Mouse (Mus musculus): ENCODE results near the gene Fam114a1. TPM values are rescaled to one million over a fixed set of nuclear protein-coding genes. Genes with fewer than 3 reads are reported as not detected.

The Fam114a1 gene
- polyA plus RNA-seq, 1 experiment = 2.1 TPM

GRCm38 (mm10) chr5:65073247-65073646 is 103.4 kb downstream of the Fam114a1 start:
- no peaks in the 10 kb centered on the region; the same call in 1 of the 2 replicates for H3K4me1 ChIP-seq (ENCODE audit: control insufficient read depth, insufficient read depth, low read length)
- H3K36me3 ChIP-seq (ENCODE audit: control insufficient read depth, insufficient read depth, low read length) = no peaks in the 10 kb centered on the region
- TF ChIP-seq POLR2A (IDR thresholded peaks at IDR 0.05; ENCODE audit: control insufficient read depth, low read depth, low read length) (no peak), CTCF (IDR thresholded peaks at IDR 0.05; ENCODE audit: control insufficient read depth, insufficient read depth, insufficient replicate concordance, low read depth, low read length) (no peak)
- H3K4me3 ChIP-seq (ENCODE audit: control insufficient read depth, low read depth, low read length) = no peak overlapping the region
- H3K27ac ChIP-seq (ENCODE audit: control insufficient read depth, insufficient read depth, low read depth, low read length) = no peak overlapping the region
- no peaks in the 10 kb centered on the region for H3K27me3 ChIP-seq (ENCODE audit: control insufficient read depth, insufficient read depth, low read length)

GRCm38 (mm10) chr5:65074693-65075092 is 104.8 kb downstream of the Fam114a1 start:
- Histone ChIP-seq H3K36me3 (ENCODE audit: control insufficient read depth, insufficient read depth, low read length) (no peaks in the 10 kb centered on the region), H3K27me3 (ENCODE audit: control insufficient read depth, insufficient read depth, low read length) (no peaks in the 10 kb centered on the region), H3K4me3 (ENCODE audit: control insufficient read depth, low read depth, low read length) (no peak overlapping the region), H3K27ac (ENCODE audit: control insufficient read depth, insufficient read depth, low read depth, low read length) (no peak overlapping the region), H3K4me1 (ENCODE audit: control insufficient read depth, insufficient read depth, low read length) (no peaks in the 10 kb centered on the region)
- no peak for TF ChIP-seq CTCF (IDR thresholded peaks at IDR 0.05; ENCODE audit: control insufficient read depth, insufficient read depth, insufficient replicate concordance, low read depth, low read length)
- TF ChIP-seq POLR2A (IDR thresholded peaks at IDR 0.05; ENCODE audit: control insufficient read depth, low read depth, low read length) = no peak

- no peak for TF ChIP-seq POLR2A (IDR thresholded peaks at IDR 0.05; ENCODE audit: control insufficient read depth, low read depth, low read length)
- H3K27ac ChIP-seq (ENCODE audit: control insufficient read depth, insufficient read depth, low read depth, low read length) = no peak overlapping the region
- H3K36me3 ChIP-seq (ENCODE audit: control insufficient read depth, insufficient read depth, low read length) = no peaks in the 10 kb centered on the region
These were observed 106.2 kb downstream of the Fam114a1 start for GRCm38 (mm10) chr5:65076087-65076486.

GRCm38 (mm10) chr5:65076748-65077147 is 106.9 kb downstream of the Fam114a1 start:
- no peak for TF ChIP-seq POLR2A (IDR thresholded peaks at IDR 0.05; ENCODE audit: control insufficient read depth, low read depth, low read length)
- TF ChIP-seq CTCF (IDR thresholded peaks at IDR 0.05; ENCODE audit: control insufficient read depth, insufficient read depth, insufficient replicate concordance, low read depth, low read length) = no peak

More at GRCm38 (mm10) chr5:65076087-65076486, 106.2 kb downstream of the Fam114a1 start:
- Histone ChIP-seq H3K27me3 (ENCODE audit: control insufficient read depth, insufficient read depth, low read length) (no peaks in the 10 kb centered on the region), H3K4me1 (ENCODE audit: control insufficient read depth, insufficient read depth, low read length) (no peaks in the 10 kb centered on the region), H3K4me3 (ENCODE audit: control insufficient read depth, low read depth, low read length) (no peak overlapping the region)

GRCm38 (mm10) chr5:65078081-65078480 is 108.2 kb downstream of the Fam114a1 start:
- Histone ChIP-seq H3K36me3 (ENCODE audit: control insufficient read depth, insufficient read depth, low read length) (no peaks in the 10 kb centered on the region), H3K27ac (ENCODE audit: control insufficient read depth, insufficient read depth, low read depth, low read length) (no peak overlapping the region), H3K4me3 (ENCODE audit: control insufficient read depth, low read depth, low read length) (no peak overlapping the region), H3K27me3 (ENCODE audit: control insufficient read depth, insufficient read depth, low read length) (no peaks in the 10 kb centered on the region), H3K4me1 (ENCODE audit: control insufficient read depth, insufficient read depth, low read length) (no peaks in the 10 kb centered on the region)
- TF ChIP-seq POLR2A (IDR thresholded peaks at IDR 0.05; ENCODE audit: control insufficient read depth, low read depth, low read length) (no peak), CTCF (IDR thresholded peaks at IDR 0.05; ENCODE audit: control insufficient read depth, insufficient read depth, insufficient replicate concordance, low read depth, low read length) (no peak)

More at GRCm38 (mm10) chr5:65076748-65077147, 106.9 kb downstream of the Fam114a1 start:
- Histone ChIP-seq H3K36me3 (ENCODE audit: control insufficient read depth, insufficient read depth, low read length) (no peaks in the 10 kb centered on the region), H3K4me1 (ENCODE audit: control insufficient read depth, insufficient read depth, low read length) (no peaks in the 10 kb centered on the region), H3K4me3 (ENCODE audit: control insufficient read depth, low read depth, low read length) (no peak overlapping the region), H3K27me3 (ENCODE audit: control insufficient read depth, insufficient read depth, low read length) (no peaks in the 10 kb centered on the region), H3K27ac (ENCODE audit: control insufficient read depth, insufficient read depth, low read depth, low read length) (no peak overlapping the region)

- Histone ChIP-seq H3K27me3 (ENCODE audit: control insufficient read depth, insufficient read depth, low read length) (no peaks in the 10 kb centered on the region), H3K4me3 (ENCODE audit: control insufficient read depth, low read depth, low read length) (no peak overlapping the region), H3K36me3 (ENCODE audit: control insufficient read depth, insufficient read depth, low read length) (no peaks in the 10 kb centered on the region), H3K4me1 (ENCODE audit: control insufficient read depth, insufficient read depth, low read length) (no peaks in the 10 kb centered on the region), H3K27ac (ENCODE audit: control insufficient read depth, insufficient read depth, low read depth, low read length) (no peak overlapping the region)
- TF ChIP-seq POLR2A (IDR thresholded peaks at IDR 0.05; ENCODE audit: control insufficient read depth, low read depth, low read length) (no peak), CTCF (IDR thresholded peaks at IDR 0.05; ENCODE audit: control insufficient read depth, insufficient read depth, insufficient replicate concordance, low read depth, low read length) (no peak)
These were observed 110.0 kb downstream of the Fam114a1 start for GRCm38 (mm10) chr5:65079881-65080280.

GRCm38 (mm10) chr5:65081836-65082235 is 112.0 kb downstream of the Fam114a1 start:
- no peak overlapping the region for H3K27ac ChIP-seq (ENCODE audit: control insufficient read depth, insufficient read depth, low read depth, low read length)
- no peak overlapping the region for H3K4me3 ChIP-seq (ENCODE audit: control insufficient read depth, low read depth, low read length)
- H3K4me1 ChIP-seq (ENCODE audit: control insufficient read depth, insufficient read depth, low read length) = no peaks in the 10 kb centered on the region
- H3K36me3 ChIP-seq (ENCODE audit: control insufficient read depth, insufficient read depth, low read length) = no peaks in the 10 kb centered on the region
- no peaks in the 10 kb centered on the region for H3K27me3 ChIP-seq (ENCODE audit: control insufficient read depth, insufficient read depth, low read length)
- TF ChIP-seq POLR2A (IDR thresholded peaks at IDR 0.05; ENCODE audit: control insufficient read depth, low read depth, low read length) (no peak), CTCF (IDR thresholded peaks at IDR 0.05; ENCODE audit: control insufficient read depth, insufficient read depth, insufficient replicate concordance, low read depth, low read length) (no peak)

GRCm38 (mm10) chr5:65086522-65086921 is 116.7 kb downstream of the Fam114a1 start:
- Histone ChIP-seq H3K36me3 (ENCODE audit: control insufficient read depth, insufficient read depth, low read length) (no peaks in the 10 kb centered on the region), H3K4me3 (ENCODE audit: control insufficient read depth, low read depth, low read length) (no peak overlapping the region), H3K27me3 (ENCODE audit: control insufficient read depth, insufficient read depth, low read length) (no peaks in the 10 kb centered on the region), H3K4me1 (ENCODE audit: control insufficient read depth, insufficient read depth, low read length) (no peaks in the 10 kb centered on the region), H3K27ac (ENCODE audit: control insufficient read depth, insufficient read depth, low read depth, low read length) (no peak overlapping the region)
- TF ChIP-seq CTCF (IDR thresholded peaks at IDR 0.05; ENCODE audit: control insufficient read depth, insufficient read depth, insufficient replicate concordance, low read depth, low read length) (no peak), POLR2A (IDR thresholded peaks at IDR 0.05; ENCODE audit: control insufficient read depth, low read depth, low read length) (no peak)
